Mouse (Mus musculus): Measurements from ENCODE around the gene Pbrm1. TPM values are rescaled to one million over a fixed set of nuclear protein-coding genes. Genes with fewer than 3 reads are reported as not detected.
A peak's percentile ranks its signal among the peaks of the same experiment; 100 is the strongest.

Pbrm1 gene
- total and polyA plus RNA-seq, 3 experiments = 7.7 to 52.8 (median 49.6) TPM

DNA sequence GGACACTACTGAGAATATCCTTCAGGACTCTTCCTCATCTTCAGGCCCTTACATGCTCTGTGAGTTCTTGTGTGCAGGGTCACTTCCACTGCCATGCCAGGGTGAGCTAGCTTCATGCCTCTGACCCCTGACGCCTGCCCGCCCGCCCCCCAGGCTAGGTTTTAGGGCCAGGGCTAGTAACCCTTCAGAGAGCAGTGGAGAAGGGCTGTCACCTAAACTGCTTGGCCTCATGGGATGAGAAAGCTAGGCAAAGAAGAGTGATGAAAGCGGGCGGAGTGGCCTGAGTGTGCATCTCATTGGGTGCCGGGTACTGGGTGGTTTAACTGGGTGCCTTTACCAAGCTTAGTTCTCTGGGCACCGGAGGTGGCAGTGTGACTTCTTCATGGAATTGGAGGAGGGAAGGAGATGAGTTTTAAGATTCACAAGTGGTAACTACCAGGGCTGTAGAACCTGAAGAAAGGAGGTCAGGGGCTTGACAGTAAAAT, 113.6 kb downstream of the Pbrm1 start:
- no peak overlapping the region for H3K27ac ChIP-seq
- no peaks in the 10 kb centered on the region for H3K27me3 ChIP-seq (ENCODE audit: control insufficient read depth, insufficient read depth, low read length)
- H3K79me2 ChIP-seq (replicated peaks; ENCODE audit: control insufficient read depth, insufficient read depth, low read length) = no peaks in the 10 kb centered on the region
- TF ChIP-seq POLR2A (IDR thresholded peaks at IDR 0.05; ENCODE audit: insufficient read depth, low read depth, low read length) (no peak), CTCF (IDR thresholded peaks at IDR 0.05) (no peak), EP300 (IDR thresholded peaks at IDR 0.05; ENCODE audit: insufficient read depth, low read depth, low read length) (no peak)
- H3K4me3 ChIP-seq = no peak overlapping the region
- no peak overlapping the region for H3K9ac ChIP-seq (ENCODE audit: low read depth, low read length)
- 88% methylated on average over 7 of the region's 7 CpGs for WGBS
- intact Hi-C loops (cut with DNase I) = loop anchor here (5.0 kb wide), 1 partner anchor 120 kb away; the partner anchor contains the start of genes Bap1 and Phf7
- no peaks in the 10 kb centered on the region for H3K36me3 ChIP-seq (ENCODE audit: control insufficient read depth, insufficient read depth, low read length)
- DNase-seq = peak in 1 of 2 experiments; percentile 15
- peaks cover 1% of the 10 kb centered on the region for H3K4me1 ChIP-seq (ENCODE audit: control insufficient read depth, insufficient read depth, low read length)

DNA sequence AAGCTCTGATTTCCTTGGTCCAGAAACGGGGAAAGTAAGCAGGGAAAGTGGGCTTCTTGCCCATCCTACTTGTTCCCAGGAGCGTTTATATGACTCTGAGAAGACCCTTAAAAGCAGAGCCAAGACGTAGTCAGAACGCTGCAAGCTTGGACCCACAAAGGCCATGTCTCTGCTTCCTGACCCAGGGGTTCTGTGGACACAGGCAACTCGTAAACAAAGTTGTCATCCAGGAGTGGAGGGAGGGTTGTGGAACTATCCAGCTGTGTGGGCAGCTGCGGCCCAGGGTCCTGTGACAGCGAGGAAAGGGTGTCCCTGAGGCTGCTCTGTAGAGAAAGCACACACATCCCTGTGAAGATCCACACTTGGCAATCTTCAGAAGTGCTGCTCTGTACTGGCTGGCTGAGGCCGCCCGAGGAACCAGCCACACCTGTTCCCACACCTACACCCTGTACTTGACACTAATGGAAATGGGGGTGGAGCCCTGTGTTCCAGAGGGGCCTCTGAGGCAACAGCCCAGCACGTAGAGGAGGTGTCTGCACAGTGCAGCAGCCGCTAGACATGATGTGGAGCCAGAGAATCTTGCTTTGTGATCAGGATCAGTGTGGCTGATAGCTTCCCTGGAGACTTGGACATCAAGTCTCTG, 114.2 kb downstream of the Pbrm1 start:
- intact Hi-C loops (cut with DNase I) = loop anchor here (5.0 kb wide), 1 partner anchor 119 kb away; the partner anchor contains the start of genes Bap1 and Phf7
- peak in 1 of 2 experiments; percentile 20 for DNase-seq
- H3K27me3 ChIP-seq (ENCODE audit: control insufficient read depth, insufficient read depth, low read length) = no peaks in the 10 kb centered on the region
- H3K79me2 ChIP-seq (replicated peaks; ENCODE audit: control insufficient read depth, insufficient read depth, low read length) = no peaks in the 10 kb centered on the region
- no peaks in the 10 kb centered on the region for H3K36me3 ChIP-seq (ENCODE audit: control insufficient read depth, insufficient read depth, low read length)
- H3K9ac ChIP-seq (ENCODE audit: low read depth, low read length) = no peak overlapping the region
- H3K27ac ChIP-seq = no peak overlapping the region
- TF ChIP-seq EP300 (IDR thresholded peaks at IDR 0.05; ENCODE audit: insufficient read depth, low read depth, low read length) (no peak), CTCF (IDR thresholded peaks at IDR 0.05) (no peak), POLR2A (IDR thresholded peaks at IDR 0.05; ENCODE audit: insufficient read depth, low read depth, low read length) (no peak)
- no peak overlapping the region for H3K4me3 ChIP-seq
- WGBS = 76% methylated on average over 11 of the region's 11 CpGs
- peaks cover 1% of the 10 kb centered on the region for H3K4me1 ChIP-seq (ENCODE audit: control insufficient read depth, insufficient read depth, low read length)

DNA sequence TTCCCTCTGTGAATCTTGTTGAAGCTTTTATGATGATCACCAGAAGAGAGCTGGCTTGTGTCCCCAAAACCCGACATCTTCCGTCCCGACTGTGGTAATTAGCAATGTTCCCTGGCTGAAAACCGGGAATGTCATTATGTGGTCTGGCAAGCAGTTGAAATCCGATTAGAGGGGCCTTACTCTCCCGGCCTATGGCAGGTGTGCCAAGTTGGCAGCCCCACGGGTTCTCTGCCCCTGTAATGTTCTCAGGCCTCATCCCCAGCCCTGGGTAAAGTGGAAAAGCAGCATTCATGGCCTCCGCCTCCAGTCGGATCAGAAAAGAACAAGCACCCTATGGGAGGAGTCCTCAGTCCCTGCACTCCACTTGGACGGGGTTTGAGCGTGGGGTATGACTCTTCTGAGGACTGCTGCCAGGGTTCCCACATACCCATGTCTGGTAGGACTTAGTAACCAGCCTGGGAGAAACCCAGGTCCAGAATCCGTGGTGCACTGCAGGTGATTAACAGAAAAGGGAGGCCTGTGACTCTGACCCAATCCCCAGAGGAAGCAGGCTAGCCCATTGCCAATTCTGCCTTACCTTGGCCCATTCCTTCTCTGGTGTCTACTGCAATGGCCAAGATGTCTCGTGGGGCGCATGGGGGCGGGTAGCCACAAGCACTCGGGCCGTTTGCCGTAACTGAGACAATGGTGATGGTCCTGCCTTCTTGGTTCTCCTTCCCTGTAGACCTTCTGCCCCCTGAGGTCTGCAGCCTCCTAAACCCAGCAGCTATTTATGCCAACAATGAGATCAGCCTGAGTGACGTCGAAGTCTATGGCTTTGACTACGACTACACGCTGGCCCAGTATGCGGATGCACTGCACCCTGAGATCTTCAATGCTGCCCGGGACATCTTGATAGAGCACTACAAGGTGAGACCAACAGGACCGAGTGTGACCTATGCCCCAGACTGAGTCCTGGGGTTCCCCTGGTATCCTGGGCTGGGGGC, 115.4 kb downstream of the Pbrm1 start:
- Histone ChIP-seq H3K36me3 (ENCODE audit: control insufficient read depth, insufficient read depth, low read length) (no peaks in the 10 kb centered on the region), H3K27me3 (ENCODE audit: control insufficient read depth, insufficient read depth, low read length) (no peaks in the 10 kb centered on the region), H3K27ac (no peak overlapping the region), H3K9ac (ENCODE audit: low read depth, low read length) (no peak overlapping the region), H3K4me3 (no peak overlapping the region), H3K79me2 (replicated peaks; ENCODE audit: control insufficient read depth, insufficient read depth, low read length) (no peaks in the 10 kb centered on the region), H3K4me1 (ENCODE audit: control insufficient read depth, insufficient read depth, low read length) (peaks cover 1% of the 10 kb centered on the region)
- intact Hi-C loops (cut with DNase I) = loop anchor here (5.0 kb wide), 1 partner anchor 118 kb away; the partner anchor contains the start of genes Bap1 and Phf7
- WGBS = 65% methylated on average over 25 of the region's 25 CpGs
- no peak for TF ChIP-seq EP300 (IDR thresholded peaks at IDR 0.05; ENCODE audit: insufficient read depth, low read depth, low read length)
- TF ChIP-seq POLR2A (IDR thresholded peaks at IDR 0.05; ENCODE audit: insufficient read depth, low read depth, low read length) = no peak
- TF ChIP-seq CTCF (IDR thresholded peaks at IDR 0.05) = no peak
- peak in 1 of 2 experiments; percentile 15 for DNase-seq

DNA sequence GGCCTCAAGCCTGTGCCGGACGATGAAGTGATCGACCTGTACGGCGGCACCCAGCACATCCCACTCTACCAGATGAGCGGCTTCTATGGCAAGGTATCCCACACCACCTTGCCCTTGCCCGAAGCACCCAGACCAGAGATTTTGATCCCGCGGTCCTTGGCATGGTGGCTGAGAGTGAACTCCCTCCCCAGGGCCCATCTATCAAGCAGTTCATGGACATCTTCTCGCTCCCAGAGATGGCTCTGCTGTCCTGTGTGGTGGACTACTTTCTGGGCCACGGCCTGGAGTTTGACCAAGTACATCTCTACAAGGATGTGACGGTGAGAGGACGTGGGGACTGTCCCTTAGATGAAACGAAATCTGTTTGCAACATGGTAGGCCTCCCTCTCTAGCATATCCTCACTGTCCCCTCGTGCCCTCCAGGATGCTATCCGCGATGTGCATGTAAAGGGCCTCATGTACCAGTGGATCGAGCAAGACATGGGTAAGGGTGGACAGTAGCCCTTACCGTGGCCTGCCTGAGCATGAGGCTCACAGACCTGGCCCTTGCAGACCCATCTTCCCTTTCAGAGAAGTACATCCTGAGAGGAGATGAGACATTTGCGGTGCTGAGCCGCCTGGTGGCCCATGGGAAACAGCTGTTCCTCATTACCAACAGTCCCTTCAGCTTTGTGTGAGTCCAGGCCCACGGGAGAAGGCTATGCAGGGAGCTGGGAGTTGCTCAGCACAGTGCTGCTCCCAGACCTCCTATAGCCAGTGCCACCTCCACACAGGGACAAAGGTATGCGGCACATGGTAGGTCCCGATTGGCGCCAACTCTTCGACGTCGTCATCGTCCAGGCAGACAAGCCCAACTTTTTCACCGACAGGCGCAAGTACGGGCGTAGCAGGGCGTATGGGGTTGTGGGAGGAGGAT, 116.8 kb downstream of the Pbrm1 start:
- WGBS = 92% methylated on average over 34 of the region's 34 CpGs
- no peaks in the 10 kb centered on the region for H3K27me3 ChIP-seq (ENCODE audit: control insufficient read depth, insufficient read depth, low read length)
- peak in 1 of 2 experiments; percentile 25 for DNase-seq
- intact Hi-C loops (cut with DNase I) = no loop called here
- H3K4me3 ChIP-seq = no peak overlapping the region
- H3K9ac ChIP-seq (ENCODE audit: low read depth, low read length) = no peak overlapping the region
- TF ChIP-seq POLR2A (IDR thresholded peaks at IDR 0.05; ENCODE audit: insufficient read depth, low read depth, low read length) = 0 out of 2 replicates have a peak, but pooled peaks have one; percentile 4
- no peak for TF ChIP-seq CTCF (IDR thresholded peaks at IDR 0.05)
- no peak for TF ChIP-seq EP300 (IDR thresholded peaks at IDR 0.05; ENCODE audit: insufficient read depth, low read depth, low read length)
- H3K4me1 ChIP-seq (ENCODE audit: control insufficient read depth, insufficient read depth, low read length) = peaks cover 1% of the 10 kb centered on the region
- H3K36me3 ChIP-seq (ENCODE audit: control insufficient read depth, insufficient read depth, low read length) = no peaks in the 10 kb centered on the region
- no peaks in the 10 kb centered on the region for H3K79me2 ChIP-seq (replicated peaks; ENCODE audit: control insufficient read depth, insufficient read depth, low read length)
- no peak overlapping the region for H3K27ac ChIP-seq

Data from heart, adult 2 months (tissue).